Mouse (Mus musculus) urinary bladder, postnatal 36 days (tissue): ENCODE data around the gene Fads2.

Experiments
- DNase-seq, 2 experiments: peaks; one replicate each; pipeline ENCODE4 v3.0.0; 2022; ENCODE audit warnings: low spot score in 2 of 2, mixed read lengths in 1 of 2

The Fads2 gene

DNA sequence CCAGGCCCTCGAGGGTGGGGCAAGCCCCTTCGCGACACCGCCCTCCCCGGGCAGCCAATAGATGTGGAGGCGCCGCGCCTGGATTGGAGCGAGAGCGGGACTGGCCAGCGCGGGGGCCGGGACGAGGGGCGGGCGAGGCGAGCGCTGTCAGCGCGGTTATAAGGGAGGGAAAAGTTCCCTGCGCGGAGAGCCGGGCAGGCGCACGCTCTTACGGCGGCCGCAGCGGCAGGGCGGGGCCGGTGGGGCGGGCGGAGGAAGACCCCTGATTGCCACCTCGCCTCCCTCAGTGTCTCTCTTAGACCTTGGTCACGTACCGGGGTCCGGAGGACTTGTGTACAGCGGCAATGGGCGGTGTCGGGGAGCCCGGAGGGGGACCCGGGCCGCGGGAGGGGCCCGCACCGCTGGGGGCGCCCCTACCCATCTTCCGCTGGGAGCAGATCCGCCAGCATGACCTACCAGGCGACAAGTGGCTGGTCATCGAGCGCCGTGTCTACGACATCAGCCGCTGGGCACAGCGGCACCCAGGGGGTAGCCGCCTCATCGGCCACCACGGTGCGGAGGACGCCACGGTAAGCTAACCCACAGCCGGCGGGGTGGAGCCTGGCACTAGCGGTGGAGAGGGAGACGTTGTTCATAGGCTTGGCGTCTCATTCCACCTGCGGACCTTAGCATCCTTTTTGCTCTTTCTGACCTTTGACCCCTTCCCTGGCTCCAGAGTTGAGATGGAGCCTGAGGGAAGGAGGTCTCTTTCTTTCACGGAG lies 60.0 kb downstream of the Fads2 start, which contains the start of gene Fads3:
TSS of gene Fads3 (plus strand) at position 182 of the 761 bp plus-strand sequence.
- DNase-seq, result peak; percentile 66 to 83

DNA sequence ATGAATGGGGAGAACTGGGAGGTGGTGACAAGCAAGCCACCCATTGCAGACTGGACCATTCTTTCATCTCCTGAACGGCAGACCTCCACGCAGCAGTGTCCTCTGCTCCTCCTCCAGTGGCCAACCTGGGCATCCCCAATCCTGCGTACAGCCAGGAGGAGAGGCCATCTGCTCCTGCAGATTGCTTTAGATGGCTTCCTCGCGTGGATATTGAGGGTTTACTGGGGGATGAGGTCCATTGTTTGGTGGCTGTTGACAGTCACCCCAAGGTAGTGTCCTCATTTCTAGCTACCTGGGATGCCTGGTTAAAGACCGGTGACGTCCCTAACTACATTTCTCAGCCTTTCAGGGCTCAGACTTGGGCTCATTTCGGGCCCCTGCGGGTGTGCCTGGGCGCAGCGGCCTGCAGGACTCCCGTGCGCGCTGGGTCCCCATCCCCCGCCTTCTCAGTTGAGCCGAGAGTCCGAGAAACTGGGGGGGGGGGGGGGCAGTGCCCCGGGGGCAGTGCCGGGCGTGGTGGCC lies 60.6 kb downstream of the Fads2 start:
- DNase-seq, result no peak

DNA sequence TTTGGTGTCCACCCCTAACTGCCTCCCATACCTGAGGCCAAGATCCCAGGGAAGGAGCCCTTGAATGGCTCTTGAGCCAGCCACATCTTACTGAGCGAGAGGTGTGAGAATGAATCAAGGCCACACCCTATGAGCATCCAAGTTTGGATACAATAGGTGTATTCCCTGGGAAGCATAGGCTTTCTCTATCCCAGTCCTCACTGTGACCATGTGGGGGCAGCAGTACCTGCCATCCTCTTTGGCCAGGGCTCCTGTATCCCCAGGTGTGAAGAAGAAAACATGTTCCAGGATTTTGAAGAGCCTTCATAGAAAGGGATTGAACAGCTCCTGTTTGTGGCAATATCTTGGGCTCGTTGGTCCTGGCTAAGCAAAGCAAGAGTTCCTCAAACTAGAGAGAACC lies 61.9 kb downstream of the Fads2 start:
- no peak for DNase-seq

DNA sequence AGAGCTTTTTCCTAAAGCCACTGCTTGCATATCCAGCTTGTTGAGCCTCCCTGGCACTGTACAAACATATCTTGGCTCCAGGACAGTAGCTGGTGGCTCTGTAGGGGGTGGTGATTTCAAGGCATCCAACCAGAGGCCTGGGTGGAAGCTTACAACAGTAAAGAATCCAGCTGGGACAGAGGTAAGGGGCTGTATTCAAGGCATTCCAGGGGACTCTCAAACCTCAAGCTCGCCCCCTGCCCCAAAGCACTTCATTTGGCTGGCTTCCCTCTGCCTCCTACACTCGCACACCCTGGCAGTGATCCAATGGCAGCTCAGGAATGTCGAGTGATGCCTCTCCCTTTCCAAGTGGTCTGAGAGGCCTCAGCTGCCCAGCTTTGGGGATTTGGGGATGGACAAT lies 62.6 kb downstream of the Fads2 start:
- DNase-seq, result no peak

DNA sequence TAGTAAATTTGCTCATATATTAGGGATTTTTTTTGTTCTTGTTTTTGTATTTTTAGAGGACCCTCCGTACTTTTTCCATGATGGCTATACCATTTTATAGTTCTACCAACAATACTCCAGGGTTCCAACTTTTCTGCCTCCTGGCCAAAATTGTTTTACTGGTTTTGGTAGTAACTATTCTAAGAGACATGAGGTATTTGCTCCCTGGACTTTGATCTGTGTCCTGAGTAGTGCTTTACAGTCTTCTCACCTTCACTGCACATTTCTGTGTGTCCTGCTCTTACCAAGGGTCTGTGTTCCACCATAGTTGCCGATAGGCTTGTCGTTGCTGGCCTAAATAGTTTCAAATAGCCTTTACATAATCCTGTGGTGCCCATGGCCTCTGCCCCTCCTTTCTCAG lies 63.2 kb downstream of the Fads2 start:
- DNase-seq, result no peak

DNA sequence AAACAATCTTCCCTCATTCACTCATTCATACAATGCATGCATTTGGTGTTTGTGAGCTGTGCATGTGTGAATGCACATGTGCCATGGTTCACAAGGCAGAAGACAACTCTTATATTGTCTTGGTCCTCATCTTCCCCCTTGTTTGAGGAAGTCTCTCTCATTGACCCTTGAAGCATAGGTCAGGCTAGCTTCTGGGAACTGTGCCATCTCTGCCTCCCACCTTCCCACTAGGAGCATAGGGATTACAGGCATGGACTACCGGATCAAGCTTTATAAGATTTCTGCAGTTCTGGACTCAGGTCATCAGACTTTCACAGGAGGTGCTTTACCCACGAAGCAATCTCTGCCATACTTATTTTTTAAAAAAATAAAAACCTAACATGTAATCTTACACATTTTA lies 64.0 kb downstream of the Fads2 start:
- no peak for DNase-seq

DNA sequence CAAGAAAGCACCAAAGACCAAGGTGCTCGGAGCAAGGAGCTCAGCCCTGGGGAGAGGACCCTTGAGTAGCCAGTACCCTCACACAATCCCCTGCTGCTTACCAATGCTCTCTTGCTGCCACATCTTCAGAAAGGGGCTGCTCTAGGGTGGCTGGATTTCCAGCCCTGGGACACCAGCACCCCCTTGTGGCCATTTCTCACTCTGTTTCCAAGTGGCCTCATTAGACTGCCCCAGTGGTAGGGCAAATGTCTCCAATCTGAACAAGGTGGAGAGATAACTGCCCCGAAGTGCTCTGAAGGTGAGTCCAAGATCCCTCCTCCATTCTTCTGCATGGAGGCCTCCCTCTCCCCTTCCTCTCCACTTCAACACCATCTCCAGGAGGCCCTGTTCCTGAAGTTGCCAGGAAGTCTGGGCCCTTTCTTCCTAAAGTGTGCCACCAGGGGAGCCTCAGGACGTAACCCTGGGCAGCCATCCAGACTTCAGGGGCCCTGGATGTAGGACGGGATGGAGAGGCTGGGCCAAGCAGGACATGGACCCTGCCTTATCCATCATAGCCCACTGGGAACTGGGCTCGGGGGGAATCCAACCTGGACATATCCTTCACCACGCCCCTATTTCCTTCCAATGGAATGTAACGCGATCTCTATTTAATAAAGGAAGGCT lies 66.6 kb downstream of the Fads2 start:
- peak; percentile 74 to 75 for DNase-seq

DNA sequence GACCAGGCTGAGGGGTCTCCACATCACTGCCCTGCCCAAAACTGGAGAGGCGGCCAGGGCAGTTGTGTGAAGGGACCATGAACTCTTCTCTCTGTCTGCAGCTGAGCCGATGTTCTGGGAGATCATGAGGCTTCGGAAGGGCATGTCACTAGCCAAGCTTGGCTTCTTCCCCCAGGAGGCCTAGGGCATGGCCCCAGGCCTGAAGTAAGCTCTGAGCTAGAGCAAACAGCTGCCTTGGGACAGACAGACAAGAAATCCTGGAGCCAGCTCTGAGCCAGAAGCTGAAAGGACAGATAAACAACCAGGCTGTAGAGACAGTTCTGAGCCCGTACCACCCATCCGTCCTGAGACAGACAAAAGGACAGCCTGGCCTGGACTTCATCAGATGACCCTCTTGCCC lies 67.2 kb downstream of the Fads2 start:
- no peak for DNase-seq

DNA sequence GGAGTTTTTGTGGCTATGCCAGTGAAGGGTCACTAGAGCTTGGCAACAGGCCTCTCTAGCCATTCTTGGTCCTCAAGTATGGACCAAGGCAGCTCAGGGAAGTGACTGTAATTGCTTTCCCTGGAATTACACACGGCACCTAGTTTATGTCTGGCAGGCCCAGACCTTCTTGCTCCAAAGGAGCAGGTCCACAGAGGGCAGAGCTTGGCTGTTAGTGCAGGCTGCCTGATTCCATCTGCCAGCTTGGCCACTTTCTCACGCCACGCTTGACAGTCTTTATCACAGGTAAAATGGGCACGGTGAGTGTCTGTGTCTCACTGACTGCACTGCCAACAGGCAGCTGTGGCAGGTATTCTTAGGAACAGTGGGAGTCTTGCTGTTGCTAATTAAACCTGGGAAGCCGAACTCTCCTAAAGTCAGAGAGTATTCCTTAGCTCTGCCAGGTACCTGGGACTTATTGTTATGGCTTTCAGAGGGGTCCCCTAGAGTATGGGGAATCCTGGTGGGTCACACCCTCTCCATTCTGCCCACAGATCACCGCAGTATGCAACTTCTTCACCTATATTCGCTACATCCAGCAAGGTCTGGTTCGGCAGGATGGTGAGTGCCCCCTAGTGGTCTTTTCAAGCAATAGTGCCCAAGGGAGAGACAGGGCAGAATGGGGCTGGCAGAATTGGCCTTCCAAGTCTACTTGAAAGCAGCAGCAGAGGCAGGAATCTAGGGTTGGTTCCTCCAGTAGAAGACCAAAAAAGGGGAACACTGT lies 68.2 kb downstream of the Fads2 start:
- peak in 1 of 2 experiments; percentile 55 for DNase-seq

DNA sequence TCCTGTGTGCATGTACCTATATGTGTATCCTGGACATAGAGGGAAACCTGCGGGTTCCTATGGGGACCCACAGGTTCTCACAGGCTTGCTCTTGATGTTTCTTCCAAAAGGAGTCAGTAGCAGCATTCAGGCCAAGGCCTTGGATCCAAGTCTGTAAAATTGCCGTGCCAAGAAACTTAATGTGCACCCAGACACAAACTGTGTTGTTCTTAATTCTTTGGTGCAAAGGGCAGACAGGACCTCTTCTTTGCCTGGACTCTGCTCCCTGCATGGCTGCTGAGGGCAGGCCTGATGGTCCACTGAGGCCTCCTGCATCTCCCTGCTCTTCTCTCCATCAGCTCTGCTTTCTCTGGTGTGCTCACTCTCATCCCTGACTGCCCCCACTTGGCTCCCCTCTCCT lies 71.8 kb downstream of the Fads2 start:
- no peak for DNase-seq

DNA sequence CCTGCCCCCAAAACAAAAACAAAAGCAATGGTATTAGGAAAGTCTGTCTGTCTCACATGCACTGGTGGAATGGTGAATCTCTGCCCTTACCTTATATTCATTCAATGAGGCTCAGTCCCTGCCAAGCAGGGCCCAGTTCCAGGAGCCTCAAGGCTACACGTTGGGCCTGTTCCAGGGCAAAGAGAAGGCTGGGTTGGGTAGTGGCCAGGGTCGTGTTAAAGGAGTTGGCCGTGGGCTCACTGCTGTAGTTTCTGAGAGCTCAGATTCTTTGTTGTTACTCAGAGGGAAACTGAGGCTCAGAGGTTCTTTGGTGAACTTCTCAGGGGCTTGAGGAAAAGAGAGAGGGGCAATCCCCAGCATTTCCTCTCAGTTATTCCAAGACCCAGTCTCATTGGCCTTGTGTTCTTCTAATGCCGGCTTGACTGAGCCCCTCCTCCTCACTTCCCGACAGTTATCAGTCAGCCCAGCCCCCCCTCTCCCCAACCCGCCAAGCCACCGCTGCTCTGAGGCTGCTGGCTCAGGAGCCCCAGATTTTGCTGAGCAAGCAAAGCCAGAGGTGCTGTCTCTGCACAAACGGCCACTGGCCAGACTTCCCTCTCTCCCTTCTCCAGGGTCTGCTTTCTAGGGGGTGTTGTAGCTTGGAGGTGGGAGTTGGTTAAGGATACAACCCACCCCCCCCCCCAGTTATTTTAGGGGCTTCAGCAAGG lies 76.2 kb downstream of the Fads2 start:
- DNase-seq, result peak in 1 of 2 experiments; percentile 70

DNA sequence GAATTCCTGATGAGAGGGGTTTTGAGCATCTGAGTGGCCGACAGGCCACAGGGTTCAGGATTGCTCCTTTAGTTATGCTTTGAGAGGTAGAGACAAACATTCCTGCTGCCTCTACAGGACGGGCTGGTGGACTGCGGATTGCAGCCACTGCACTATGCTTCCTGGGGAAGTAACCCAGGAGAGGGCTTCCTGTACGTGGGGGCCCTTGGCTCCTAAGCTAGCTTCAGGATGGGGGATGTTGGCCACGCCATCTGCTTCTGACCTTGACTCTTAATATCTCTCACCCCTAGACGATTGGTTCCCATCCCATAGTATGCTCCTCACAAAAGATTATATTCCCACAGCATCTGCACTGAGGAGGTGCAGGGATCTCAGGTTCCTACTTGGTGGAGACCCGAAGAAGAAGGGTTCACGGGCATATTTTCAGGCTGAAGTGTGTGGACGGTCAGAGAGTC lies 78.2 kb downstream of the Fads2 start:
- no peak for DNase-seq

DNA sequence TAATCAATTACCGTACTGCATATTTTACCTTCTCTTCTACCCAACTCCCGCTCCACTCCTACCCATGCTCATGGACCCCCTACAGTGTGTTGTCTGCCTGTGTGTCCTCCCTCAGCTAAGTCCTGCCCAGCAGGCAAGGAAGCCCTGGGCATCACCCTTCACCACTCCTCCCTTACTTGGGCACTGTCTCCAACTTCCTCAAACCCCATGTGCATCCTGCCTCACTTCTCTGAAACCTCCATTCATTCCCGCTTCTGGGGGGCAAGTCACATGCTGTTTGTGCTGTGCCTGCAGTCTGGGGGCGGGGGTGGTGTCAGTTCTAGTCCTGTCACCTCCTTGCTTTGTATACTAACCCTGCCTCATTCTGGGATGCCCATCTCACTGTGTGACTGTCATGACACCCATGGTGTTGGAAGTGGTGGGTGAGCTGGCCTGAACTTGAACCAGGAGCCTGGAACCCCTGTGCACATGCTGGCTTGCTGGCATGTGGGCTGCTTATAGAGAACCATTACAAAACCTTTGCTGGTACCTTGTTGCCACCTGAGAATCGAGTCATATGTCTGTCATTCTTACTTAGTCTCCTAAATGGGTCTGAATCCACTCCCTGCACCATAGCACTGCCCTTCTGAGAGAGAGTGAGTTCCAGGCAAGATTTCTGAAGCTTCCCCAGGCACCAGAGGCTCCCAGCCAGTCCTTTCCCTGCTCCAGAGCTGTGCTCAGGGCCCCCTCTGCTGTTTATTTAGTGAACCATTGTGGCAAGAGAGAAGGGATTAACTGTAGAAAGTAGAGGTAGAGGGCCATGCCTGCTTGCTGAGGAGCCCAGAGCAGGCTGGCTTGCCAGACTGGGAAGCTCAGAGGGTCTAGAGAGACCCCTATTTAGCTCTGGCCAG lies 78.9 kb downstream of the Fads2 start:
- DNase-seq, result no peak

DNA sequence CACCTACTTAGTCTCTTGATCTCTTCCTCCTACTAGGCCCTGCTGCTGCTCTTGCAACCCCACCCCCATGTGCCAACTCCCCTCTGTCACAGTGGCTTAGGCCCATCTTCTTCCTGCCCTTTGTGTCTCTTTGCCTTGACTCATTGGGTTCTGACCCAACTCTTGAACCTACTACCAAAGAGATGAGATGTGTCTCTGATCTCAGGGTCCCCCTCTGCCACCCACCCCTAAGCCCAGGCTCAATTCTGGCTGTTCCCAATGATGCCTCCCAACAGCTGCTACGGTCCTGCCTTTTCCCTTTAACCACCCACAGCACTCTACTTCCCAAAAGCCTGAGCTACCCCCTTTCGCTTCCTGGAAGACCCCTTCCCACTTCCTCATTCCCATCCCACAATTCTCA lies 79.6 kb downstream of the Fads2 start:
- DNase-seq, result no peak

DNA sequence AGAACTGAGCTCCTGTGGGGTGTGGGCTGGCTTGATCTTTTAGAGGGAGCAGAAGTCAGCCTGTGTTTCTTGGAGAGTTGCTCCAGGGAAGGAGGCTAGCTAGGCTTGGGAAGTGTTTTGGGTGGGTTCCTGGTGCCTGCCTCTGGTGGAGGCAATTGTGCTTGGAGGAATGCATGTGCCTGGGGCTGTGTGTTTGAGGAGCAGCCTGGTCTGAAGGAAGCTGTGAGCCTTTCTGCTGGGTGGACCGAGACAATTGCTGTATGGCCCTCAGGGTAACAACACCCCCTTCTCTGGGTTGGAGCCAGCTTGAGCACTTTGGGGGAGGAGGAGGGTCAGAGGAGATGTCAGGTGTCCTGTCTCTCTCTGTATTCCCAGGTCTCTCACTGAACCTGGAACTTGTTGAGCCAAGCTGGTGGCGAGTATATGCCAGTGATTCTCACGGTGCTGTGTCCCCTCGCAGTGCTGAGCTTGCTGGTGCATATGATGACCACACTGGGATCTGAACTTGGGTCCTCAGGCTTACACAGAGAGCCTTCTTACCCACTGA lies 82.3 kb downstream of the Fads2 start:
- no peak for DNase-seq

DNA sequence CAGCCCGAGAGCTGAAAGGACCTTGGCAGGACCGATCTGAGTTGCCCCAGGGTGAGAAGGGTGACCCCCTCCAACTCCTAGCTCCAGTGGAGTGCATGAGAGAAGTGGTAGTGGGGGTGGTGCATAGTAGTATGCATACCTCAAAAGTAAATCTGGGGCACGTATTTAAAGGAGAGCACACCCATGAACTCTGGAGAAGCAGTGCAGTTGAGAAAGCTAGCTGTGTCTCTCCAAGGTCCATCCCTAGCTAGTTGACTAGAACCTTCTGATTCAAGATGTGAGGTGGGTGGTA lies 83.1 kb downstream of the Fads2 start:
- no peak for DNase-seq

DNA sequence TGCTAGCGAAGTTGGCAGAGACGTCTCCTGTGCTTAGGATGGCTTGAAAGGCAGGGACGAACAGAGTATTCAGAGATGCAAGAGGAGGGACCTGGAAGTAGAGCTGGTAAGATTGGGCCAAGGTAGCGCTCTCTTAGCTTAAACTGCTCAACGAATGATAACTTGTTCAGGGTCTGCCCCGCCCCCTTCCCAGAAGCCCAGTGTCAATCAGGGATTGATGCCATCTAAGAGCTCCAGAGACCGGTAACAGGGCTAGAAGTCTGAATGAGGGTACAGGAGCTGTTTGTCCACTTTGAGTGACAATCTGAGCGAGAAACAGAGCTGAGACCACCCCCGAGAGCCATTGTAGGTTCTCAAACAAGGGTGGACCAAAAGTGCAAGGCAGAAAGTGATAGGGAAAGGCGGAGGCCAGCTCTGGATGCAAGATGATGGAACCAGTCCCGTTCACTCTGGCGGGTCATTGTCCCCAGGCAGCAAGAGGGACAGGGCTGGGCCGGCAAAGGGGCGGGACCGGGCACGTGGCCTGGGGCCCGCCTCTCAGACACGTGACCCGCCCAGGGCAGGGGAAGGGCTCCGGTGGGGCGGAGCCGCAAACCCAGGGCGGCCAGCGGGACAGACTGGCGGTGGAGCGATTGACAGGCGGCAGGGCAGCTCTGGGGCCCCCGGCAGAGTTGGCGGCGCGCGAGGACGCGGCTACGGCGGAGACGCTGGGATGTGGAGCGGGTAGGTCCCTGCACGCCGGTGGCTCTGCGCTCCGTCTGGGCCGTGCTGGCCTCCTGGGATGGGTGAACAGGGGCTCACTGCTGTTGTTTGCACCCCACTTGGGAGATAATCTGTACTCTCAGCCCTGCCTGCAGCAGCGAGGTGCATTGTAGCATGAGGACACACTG lies 83.7 kb downstream of the Fads2 start:
- peak; percentile 87 to 92 for DNase-seq

DNA sequence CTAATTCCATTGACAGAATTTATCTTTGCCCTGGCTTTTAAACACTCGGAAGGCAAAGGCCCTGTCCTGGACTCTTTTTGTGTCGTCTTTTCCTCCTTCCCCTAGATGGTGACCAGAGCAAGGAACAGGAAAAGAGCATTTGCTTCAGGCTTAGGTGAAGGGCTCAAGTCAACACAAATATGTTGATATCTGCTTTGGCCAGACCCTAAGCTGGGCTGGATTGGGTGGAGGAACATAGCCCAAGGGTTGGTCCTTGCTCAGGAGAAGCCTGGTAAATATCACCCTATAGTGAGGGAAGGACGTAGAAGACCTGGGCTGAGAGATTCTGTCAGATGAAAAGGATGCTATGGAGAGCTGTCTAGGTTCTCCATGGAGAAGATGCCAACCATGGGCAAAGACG lies 85.4 kb downstream of the Fads2 start:
- DNase-seq, result no peak

DNA sequence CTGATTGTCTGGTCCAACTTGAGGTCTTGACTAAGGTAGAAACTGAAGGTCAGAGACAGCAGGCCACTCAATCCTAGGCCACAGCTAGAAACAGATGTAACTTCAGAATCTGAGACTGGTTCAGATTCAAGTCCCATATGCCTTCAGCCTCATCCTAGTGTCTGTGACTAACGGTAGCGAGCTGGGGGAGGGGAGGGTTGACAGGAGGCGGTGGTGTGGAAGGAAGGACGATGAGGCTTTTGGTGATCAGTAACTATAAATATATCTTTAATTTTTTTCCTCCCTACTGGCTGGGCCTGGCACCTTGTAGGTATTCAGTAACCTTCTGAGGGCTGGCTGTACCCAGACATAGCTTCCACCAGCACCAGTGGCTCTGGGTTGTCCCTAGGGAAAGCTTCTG lies 86.1 kb downstream of the Fads2 start:
- no peak for DNase-seq

DNA sequence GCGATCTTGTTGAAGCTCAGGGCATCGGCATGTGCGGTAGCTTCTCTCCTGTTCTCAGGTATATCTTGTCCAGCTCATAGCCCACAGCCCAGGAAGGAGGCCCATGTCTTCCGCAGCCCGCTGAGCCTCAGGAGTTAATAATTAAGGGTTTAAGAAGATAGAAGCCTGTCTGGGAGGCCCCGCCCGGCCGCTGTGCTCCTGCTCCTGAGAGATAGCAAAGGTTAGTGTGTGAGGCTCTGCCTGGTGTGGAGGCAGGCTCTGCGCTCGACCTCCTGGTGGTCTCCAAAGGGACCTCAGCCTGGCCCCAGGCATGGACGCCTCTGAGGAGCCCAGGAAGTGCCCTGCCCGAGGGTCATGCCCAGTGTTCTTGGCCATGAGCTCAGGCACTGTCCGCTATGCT lies 86.7 kb downstream of the Fads2 start:
- DNase-seq, result no peak
